Mouse (Mus musculus): Measurements from ENCODE around the gene Gpx5. TPM values are rescaled to one million over a fixed set of nuclear protein-coding genes. Genes with fewer than 3 reads are reported as not detected.

Gpx5 gene
- polyA plus RNA-seq (2016; fragmentation: Nextera tagmentation; extraction: Ambion mirVana): not detected in 2 replicates

GRCm38 (mm10) chr13:21292631-21293030 is at the start of gene Gpx5:
Gene Gpx5 (minus strand): TSS chr13:21292731.
- H3K4me1 ChIP-seq: no peaks in the 10 kb centered on the region
- 91% methylated on average over 6 of the region's 6 CpGs for WGBS
- no peaks in the 10 kb centered on the region for H3K27me3 ChIP-seq
- no peaks in the 10 kb centered on the region for H3K36me3 ChIP-seq
- H3K27ac ChIP-seq: no peak within 1 kb of the TSS
- no peak within 1 kb of the TSS for H3K4me3 ChIP-seq
- ATAC-seq (ENCODE audit: low FRiP score): no peak
- no peak within 1 kb of the TSS for H3K9ac ChIP-seq
- H3K4me2 ChIP-seq (replicated peaks): no peak within 1 kb of the TSS
- no peaks in the 10 kb centered on the region for H3K9me3 ChIP-seq (replicated peaks)

- WGBS: under 1% methylated on average over 9 of the region's 9 CpGs
- no peaks in the 10 kb centered on the region for H3K36me3 ChIP-seq
- ATAC-seq (ENCODE audit: low FRiP score): no peak
- H3K4me3 ChIP-seq: peak overlapping the region; percentile 37
- no peaks in the 10 kb centered on the region; the same call in 1 of the 2 replicates for H3K27me3 ChIP-seq
- no peaks in the 10 kb centered on the region for H3K9me3 ChIP-seq (replicated peaks)
- peaks cover 5% of the 10 kb centered on the region; the same call in 1 of the 2 replicates for H3K4me1 ChIP-seq
- H3K9ac ChIP-seq: peak overlapping the region; percentile 44; the same call in 1 of the 2 replicates
- no peak overlapping the region for H3K27ac ChIP-seq
- H3K4me2 ChIP-seq (replicated peaks): peak overlapping the region; percentile 50
Measured at GRCm38 (mm10) chr13:21327424-21327823, 34.9 kb upstream of the Gpx5 start.

GRCm38 (mm10) chr13:21326657-21327211 is 34.2 kb upstream of the Gpx5 start:
- Histone ChIP-seq H3K9me3 (replicated peaks) (no peaks in the 10 kb centered on the region), H3K4me2 (replicated peaks) (peak overlapping the region; percentile 50), H3K9ac (peak overlapping the region; percentile 48; the same call in 1 of the 2 replicates), H3K36me3 (no peaks in the 10 kb centered on the region), H3K27me3 (no peaks in the 10 kb centered on the region; the same call in 1 of the 2 replicates), H3K27ac (no peak overlapping the region), H3K4me3 (peak overlapping the region; percentile 37), H3K4me1 (peaks cover 5% of the 10 kb centered on the region; the same call in 1 of the 2 replicates)
- ATAC-seq (ENCODE audit: low FRiP score): peak; percentile 64
- 0% methylated on average over 24 of the region's 24 CpGs for WGBS

- no peak overlapping the region for H3K4me3 ChIP-seq
- peak overlapping the region; percentile 50 for H3K4me2 ChIP-seq (replicated peaks)
- peak; percentile 58; the same call in 1 of the 2 replicates for ATAC-seq (ENCODE audit: low FRiP score)
- no peaks in the 10 kb centered on the region; the same call in 1 of the 2 replicates for H3K27me3 ChIP-seq
- H3K27ac ChIP-seq: no peak overlapping the region
- H3K4me1 ChIP-seq: peaks cover 5% of the 10 kb centered on the region; the same call in 1 of the 2 replicates
- WGBS: 13% methylated on average over 4 of the region's 4 CpGs
- no peak overlapping the region for H3K9ac ChIP-seq
- no peaks in the 10 kb centered on the region for H3K9me3 ChIP-seq (replicated peaks)
- H3K36me3 ChIP-seq: no peaks in the 10 kb centered on the region
Measured at GRCm38 (mm10) chr13:21326191-21326590, 33.7 kb upstream of the Gpx5 start.

GRCm38 (mm10) chr13:21323405-21323804 is 30.9 kb upstream of the Gpx5 start:
- Histone ChIP-seq H3K27ac (no peak overlapping the region), H3K4me1 (peaks cover 5% of the 10 kb centered on the region; the same call in 1 of the 2 replicates), H3K27me3 (no peaks in the 10 kb centered on the region; the same call in 1 of the 2 replicates), H3K4me3 (no peak overlapping the region), H3K9ac (no peak overlapping the region), H3K36me3 (no peaks in the 10 kb centered on the region), H3K9me3 (replicated peaks) (no peaks in the 10 kb centered on the region), H3K4me2 (replicated peaks) (peak overlapping the region; percentile 27)
- ATAC-seq (ENCODE audit: low FRiP score): no peak
- 65% methylated on average over 6 of the region's 6 CpGs for WGBS

- H3K9me3 ChIP-seq (replicated peaks): no peaks in the 10 kb centered on the region
- H3K36me3 ChIP-seq: no peaks in the 10 kb centered on the region
- H3K9ac ChIP-seq: no peak overlapping the region
- H3K27me3 ChIP-seq: peaks cover 4% of the 10 kb centered on the region; the same call in 1 of the 2 replicates
- ATAC-seq (ENCODE audit: low FRiP score): no peak
- H3K4me2 ChIP-seq (replicated peaks): peak overlapping the region; percentile 50
- H3K4me1 ChIP-seq: peaks cover 5% of the 10 kb centered on the region; the same call in 1 of the 2 replicates
- H3K4me3 ChIP-seq: peak overlapping the region; percentile 29; the same call in 1 of the 2 replicates
- 11% methylated on average over 18 of the region's 18 CpGs for WGBS
- H3K27ac ChIP-seq: no peak overlapping the region
Measured at GRCm38 (mm10) chr13:21322509-21323375, 30.2 kb upstream of the Gpx5 start.

- no peak for ATAC-seq (ENCODE audit: low FRiP score)
- H3K9me3 ChIP-seq (replicated peaks): no peaks in the 10 kb centered on the region
- no peak overlapping the region for H3K27ac ChIP-seq
- H3K36me3 ChIP-seq: no peaks in the 10 kb centered on the region
- H3K4me1 ChIP-seq: no peaks in the 10 kb centered on the region
- H3K27me3 ChIP-seq: 0 out of 2 replicates have a peak, but pooled peaks cover 4% of the 10 kb centered on the region
- WGBS: 1% methylated on average over 18 of the region's 18 CpGs
- H3K9ac ChIP-seq: peak overlapping the region; percentile 27; the same call in 1 of the 2 replicates
- peak overlapping the region; percentile 29 for H3K4me3 ChIP-seq
- peak overlapping the region; percentile 50 for H3K4me2 ChIP-seq (replicated peaks)
Measured at GRCm38 (mm10) chr13:21321890-21322494, 29.5 kb upstream of the Gpx5 start.

- ATAC-seq (ENCODE audit: low FRiP score): no peak
- H3K4me2 ChIP-seq (replicated peaks): no peak overlapping the region
Measured at GRCm38 (mm10) chr13:21320262-21320661, 27.7 kb upstream of the Gpx5 start.

GRCm38 (mm10) chr13:21313903-21314302 is 21.4 kb upstream of the Gpx5 start:
- H3K9me3 ChIP-seq (replicated peaks): no peaks in the 10 kb centered on the region
- no peak for ATAC-seq (ENCODE audit: low FRiP score)

More at GRCm38 (mm10) chr13:21320262-21320661, 27.7 kb upstream of the Gpx5 start:
- Histone ChIP-seq H3K4me3 (no peak overlapping the region), H3K27ac (no peak overlapping the region), H3K9me3 (replicated peaks) (no peaks in the 10 kb centered on the region), H3K9ac (no peak overlapping the region), H3K36me3 (no peaks in the 10 kb centered on the region), H3K27me3 (0 out of 2 replicates have a peak, but pooled peaks cover 4% of the 10 kb centered on the region), H3K4me1 (no peaks in the 10 kb centered on the region)
- 67% methylated on average over 3 of the region's 3 CpGs for WGBS

GRCm38 (mm10) chr13:21312854-21313253 is 20.3 kb upstream of the Gpx5 start:
- Histone ChIP-seq H3K4me1 (no peaks in the 10 kb centered on the region), H3K9me3 (replicated peaks) (no peaks in the 10 kb centered on the region), H3K4me2 (replicated peaks) (no peak overlapping the region), H3K36me3 (no peaks in the 10 kb centered on the region), H3K27me3 (0 out of 2 replicates have a peak, but pooled peaks cover under 1% of the 10 kb centered on the region), H3K27ac (no peak overlapping the region), H3K4me3 (no peak overlapping the region), H3K9ac (no peak overlapping the region)
- ATAC-seq (ENCODE audit: low FRiP score): no peak
- WGBS: 47% methylated on average over 3 of the region's 5 CpGs

More at GRCm38 (mm10) chr13:21313903-21314302, 21.4 kb upstream of the Gpx5 start:
- Histone ChIP-seq H3K36me3 (no peaks in the 10 kb centered on the region), H3K27ac (no peak overlapping the region), H3K9ac (no peak overlapping the region), H3K4me2 (replicated peaks) (no peak overlapping the region), H3K4me1 (no peaks in the 10 kb centered on the region), H3K4me3 (no peak overlapping the region), H3K27me3 (0 out of 2 replicates have a peak, but pooled peaks cover 4% of the 10 kb centered on the region)
- WGBS: 83% methylated on average over 4 of the region's 4 CpGs

- ATAC-seq (ENCODE audit: low FRiP score): no peak
- Histone ChIP-seq H3K4me3 (no peak within 1 kb of the TSS), H3K4me2 (replicated peaks) (no peak within 1 kb of the TSS), H3K27me3 (no peaks in the 10 kb centered on the region), H3K4me1 (no peaks in the 10 kb centered on the region), H3K36me3 (no peaks in the 10 kb centered on the region), H3K27ac (no peak within 1 kb of the TSS), H3K9ac (no peak within 1 kb of the TSS), H3K9me3 (replicated peaks) (no peaks in the 10 kb centered on the region)
- WGBS: 18% methylated on average over 3 of the region's 3 CpGs
Measured at GRCm38 (mm10) chr13:21311926-21312325, 19.4 kb upstream of the Gpx5 start, which contains the start of gene Gpx6. Gene Gpx6 (plus strand): TSS chr13:21312125.

- Histone ChIP-seq H3K4me2 (replicated peaks) (no peak overlapping the region), H3K9ac (no peak overlapping the region), H3K4me1 (no peaks in the 10 kb centered on the region), H3K27ac (no peak overlapping the region), H3K27me3 (no peaks in the 10 kb centered on the region), H3K36me3 (no peaks in the 10 kb centered on the region), H3K4me3 (no peak overlapping the region), H3K9me3 (replicated peaks) (no peaks in the 10 kb centered on the region)
- no peak for ATAC-seq (ENCODE audit: low FRiP score)
- WGBS: 64% methylated on average over 2 of the region's 2 CpGs
Measured at GRCm38 (mm10) chr13:21309788-21310187, 17.3 kb upstream of the Gpx5 start.

Measured in hindbrain, embryonic 12.5 days (tissue).